Mouse (Mus musculus) embryonic facial prominence, embryonic 14.5 days (tissue): ENCODE measurements at regions not wholly inside any gene's neighbourhood (a gene's known extent, or its start where the extent isn't known, plus 50 kb on each side); places are given as distances from the start of the nearest gene placed in this dataset.

Source experiments
- ATAC-seq: fragments of 200-750 bp; cut with Nextera tagmentation; 2 replicates; pipeline ENCODE4 v1.8.0; 2017; ENCODE audit warnings: low read depth, moderate number of reproducible peaks, moderate TSS enrichment
- DNase-seq: peaks from one replicate; pipeline ENCODE4 v3.0.0-alpha.2; 2015; ENCODE audit warnings: low spot score
- H3K27ac ChIP-seq: fragments of 300-500 bp; sonication (generic); replicated peaks from 2 replicates; pipeline ENCODE4 v1.5.1; 2014; ENCODE audit warnings: low read depth, mild to moderate bottlenecking, low read length, moderate library complexity
- H3K27me3 ChIP-seq: fragments of 300-500 bp; sonication (generic); replicated peaks from 2 replicates; pipeline ENCODE4 v1.6.1; 2014; ENCODE audit warnings: low read length; ENCODE audit not compliant: control insufficient read depth, insufficient read depth
- H3K36me3 ChIP-seq: fragments of 300-500 bp; sonication (generic); 2 replicates; pipeline ENCODE4 v1.6.1; 2014; ENCODE audit warnings: low read length, mixed read lengths; ENCODE audit not compliant: control insufficient read depth, insufficient read depth
- H3K4me1 ChIP-seq: fragments of 300-500 bp; sonication (generic); 2 replicates; pipeline ENCODE4 v1.6.1; 2014; ENCODE audit warnings: antibody characterized with exemption, low read length; ENCODE audit not compliant: control insufficient read depth, insufficient read depth
- H3K4me2 ChIP-seq: fragments of 300-500 bp; sonication (generic); 2 replicates; pipeline ENCODE4 v1.6.1; 2014; ENCODE audit warnings: low read depth, mild to moderate bottlenecking, low read length, moderate library complexity, mixed read lengths
- H3K4me3 ChIP-seq: fragments of 300-500 bp; sonication (generic); 2 replicates; pipeline ENCODE4 v1.5.1; 2014; ENCODE audit warnings: low read depth, mild to moderate bottlenecking, low read length
- H3K9ac ChIP-seq: fragments of 300-500 bp; sonication (generic); 2 replicates; pipeline ENCODE4 v1.6.1; 2014; ENCODE audit warnings: low read depth, mild to moderate bottlenecking, low read length, moderate library complexity, mixed read lengths
- H3K9me3 ChIP-seq: fragments of 300-500 bp; sonication (generic); 2 replicates; pipeline ENCODE4 v1.6.1; 2016; ENCODE audit warnings: low read length; ENCODE audit not compliant: control insufficient read depth
- WGBS: fragments of 180-500 bp; shearing (Covaris S2); extraction: QIAGEN DNeasy Blood & Tissue Kit; methylation state at CpG from one replicate; pipeline ENCODE4 v1.1.7; 2014; 5-methylcytosine and 5-hydroxymethylcytosine counted together

DNA sequence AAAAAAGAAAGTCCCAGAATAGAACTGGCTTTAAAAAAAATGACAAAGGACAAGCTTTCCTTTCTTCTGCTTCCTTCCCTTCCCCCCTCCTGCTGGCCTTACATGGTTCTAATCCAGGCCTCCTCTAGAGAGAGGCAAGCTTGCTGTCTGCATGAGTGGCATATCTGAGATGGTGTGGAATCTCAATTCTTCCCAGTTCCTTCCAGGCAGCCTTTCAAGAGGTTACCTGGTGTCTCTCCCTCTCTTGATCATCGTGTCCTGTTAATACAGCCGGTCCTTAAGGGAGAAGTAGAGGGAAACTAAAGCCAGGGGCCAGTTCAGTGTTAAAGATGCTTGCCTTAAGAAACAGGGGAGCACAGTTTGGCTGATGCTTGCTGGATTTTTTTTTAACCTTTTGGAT is 607.1 kb upstream of the Clint1 start:
- Histone ChIP-seq H3K27ac (no peak overlapping the region), H3K9me3 (no peaks in the 10 kb centered on the region), H3K27me3 (no peaks in the 10 kb centered on the region), H3K9ac (no peak overlapping the region), H3K4me3 (no peak overlapping the region), H3K4me2 (no peak overlapping the region), H3K36me3 (no peaks in the 10 kb centered on the region), H3K4me1 (peaks cover 12% of the 10 kb centered on the region; the same call in 1 of the 2 replicates)
- WGBS = 81% methylated on average over 2 of the region's 2 CpGs
- ATAC-seq (no peak), DNase-seq (no peak)

DNA sequence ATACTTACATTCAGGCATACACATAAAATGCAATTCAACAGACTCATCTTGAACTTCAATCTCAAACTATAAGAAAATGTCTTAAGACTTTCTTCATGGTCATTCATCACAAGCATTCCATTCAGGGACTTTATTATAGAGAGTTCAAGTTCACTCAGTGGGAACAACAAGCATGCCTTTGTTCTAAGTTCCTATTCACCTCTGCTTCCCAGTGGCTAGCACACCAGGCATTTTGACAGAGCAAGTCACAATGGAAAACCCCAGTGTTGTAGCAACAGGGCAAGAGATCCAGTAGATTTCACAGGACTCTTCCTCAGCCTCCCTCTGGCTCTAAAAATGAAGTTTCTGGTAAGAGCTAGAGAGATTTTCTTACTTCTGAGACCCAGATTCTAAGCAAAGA is 595.8 kb upstream of the Clint1 start:
- ATAC-seq (no peak), DNase-seq (no peak)
- Histone ChIP-seq H3K9me3 (peaks cover 3% of the 10 kb centered on the region; the same call in 1 of the 2 replicates), H3K4me3 (no peak overlapping the region), H3K27ac (no peak overlapping the region), H3K9ac (no peak overlapping the region), H3K27me3 (no peaks in the 10 kb centered on the region), H3K36me3 (no peaks in the 10 kb centered on the region), H3K4me1 (no peaks in the 10 kb centered on the region), H3K4me2 (no peak overlapping the region)

DNA sequence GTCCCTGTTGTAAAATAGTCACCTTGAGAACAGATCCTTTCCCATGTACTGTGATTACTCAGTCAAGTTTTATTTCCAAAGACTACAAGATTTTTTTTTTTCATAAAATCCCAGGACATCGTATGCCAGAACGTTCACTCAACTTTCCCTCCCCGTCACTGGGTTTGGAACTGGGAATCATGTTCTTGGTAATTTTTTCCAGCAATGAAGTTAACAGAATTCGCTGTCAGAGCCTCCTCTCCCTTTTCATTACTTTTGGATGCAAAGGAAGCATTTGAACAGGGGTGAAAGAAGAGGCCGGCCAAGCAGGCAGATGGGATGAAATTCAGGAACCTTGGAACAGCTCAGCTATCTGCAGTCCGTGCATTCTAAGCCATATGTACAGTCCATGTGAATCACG is 589.7 kb upstream of the Clint1 start:
- 64% methylated on average over 7 of the region's 7 CpGs for whole genome bisulfite sequencing
- no peaks in the 10 kb centered on the region for H3K27me3 ChIP-seq
- no peak overlapping the region for H3K4me2 ChIP-seq
- peak; percentile 62 for DNase-seq
- no peak overlapping the region for H3K4me3 ChIP-seq
- no peaks in the 10 kb centered on the region for H3K9me3 ChIP-seq
- no peak overlapping the region for H3K27ac ChIP-seq
- no peak overlapping the region for H3K9ac ChIP-seq
- ATAC-seq = no peak
- 0 out of 2 replicates have a peak, but pooled peaks cover 8% of the 10 kb centered on the region for H3K4me1 ChIP-seq
- no peaks in the 10 kb centered on the region for H3K36me3 ChIP-seq

DNA sequence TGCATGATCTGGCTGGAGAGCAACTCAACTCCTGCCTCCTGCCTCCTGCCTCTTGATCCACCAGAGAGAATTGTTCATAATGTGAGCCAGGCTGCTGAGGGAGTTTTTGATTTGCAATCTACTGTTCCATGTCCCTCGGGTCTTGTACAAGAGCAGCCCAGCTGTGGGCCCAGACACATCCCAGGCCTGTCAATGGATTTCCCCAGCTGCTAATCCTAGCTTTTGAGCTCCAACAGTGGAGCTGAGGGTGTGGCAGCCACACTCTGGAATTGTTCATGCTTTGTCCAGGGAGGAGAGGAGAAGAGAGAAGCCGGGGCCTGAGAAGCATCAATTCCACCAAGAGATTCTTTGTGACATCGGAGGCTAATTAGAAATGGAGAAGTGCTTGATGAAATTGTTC is 587.9 kb upstream of the Clint1 start:
- Histone ChIP-seq H3K36me3 (no peaks in the 10 kb centered on the region), H3K27me3 (no peaks in the 10 kb centered on the region), H3K4me1 (0 out of 2 replicates have a peak, but pooled peaks cover 8% of the 10 kb centered on the region), H3K4me3 (no peak overlapping the region), H3K27ac (peak overlapping the region; percentile 25; the same call in 1 of the 2 replicates), H3K4me2 (no peak overlapping the region), H3K9ac (no peak overlapping the region), H3K9me3 (no peaks in the 10 kb centered on the region)
- ATAC-seq (peak; percentile 41; the same call in 1 of the 2 replicates), DNase-seq (peak; percentile 84)
- 57% methylated on average over 3 of the region's 3 CpGs for WGBS

DNA sequence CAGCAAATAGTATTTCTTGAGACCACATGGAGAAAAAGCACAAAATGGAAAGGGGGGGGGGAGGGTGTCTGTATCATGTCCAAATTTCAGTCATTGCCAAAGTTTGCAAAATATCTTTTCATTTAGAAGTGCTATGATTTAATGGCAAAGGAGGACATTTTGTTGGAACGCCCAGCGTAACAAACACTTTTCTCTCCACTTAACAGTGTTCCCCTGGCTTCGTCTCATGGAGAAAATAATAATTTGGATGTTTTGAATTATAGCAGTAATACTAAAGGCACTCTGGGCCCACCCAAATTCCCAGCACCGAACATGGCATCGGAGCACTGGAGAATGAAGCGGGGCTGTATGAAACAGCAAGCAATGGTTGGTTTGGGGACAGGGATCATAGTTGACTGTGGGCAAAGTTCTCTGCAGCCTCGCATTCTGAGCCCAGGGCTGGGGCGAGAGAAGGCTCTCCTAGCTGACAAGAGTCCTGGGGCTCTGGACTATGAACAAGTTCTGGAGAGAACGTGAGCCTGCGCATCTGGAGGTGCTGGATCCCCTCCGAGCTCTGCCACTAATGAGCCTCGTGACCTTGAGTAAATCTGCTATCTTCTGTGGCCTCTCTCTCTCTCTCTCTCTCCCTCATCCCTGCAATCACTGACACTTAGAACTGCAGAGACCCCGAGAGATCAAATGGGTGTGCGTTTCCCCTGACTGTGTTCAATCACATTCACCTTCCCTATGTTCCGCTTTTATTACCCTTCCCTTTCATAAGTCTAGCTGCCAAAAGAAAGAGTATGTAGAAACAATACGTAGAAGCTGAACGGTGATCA is 586.5 kb upstream of the Clint1 start:
- DNase-seq (peak; percentile 72), ATAC-seq (no peak; the same call in 1 of the 2 replicates)
- Histone ChIP-seq H3K9ac (no peak overlapping the region), H3K9me3 (no peaks in the 10 kb centered on the region), H3K4me1 (0 out of 2 replicates have a peak, but pooled peaks cover 8% of the 10 kb centered on the region), H3K27ac (peak overlapping the region; percentile 74), H3K36me3 (no peaks in the 10 kb centered on the region), H3K4me3 (no peak overlapping the region), H3K27me3 (no peaks in the 10 kb centered on the region), H3K4me2 (no peak overlapping the region)
- 59% methylated on average over 17 of the region's 17 CpGs for WGBS

DNA sequence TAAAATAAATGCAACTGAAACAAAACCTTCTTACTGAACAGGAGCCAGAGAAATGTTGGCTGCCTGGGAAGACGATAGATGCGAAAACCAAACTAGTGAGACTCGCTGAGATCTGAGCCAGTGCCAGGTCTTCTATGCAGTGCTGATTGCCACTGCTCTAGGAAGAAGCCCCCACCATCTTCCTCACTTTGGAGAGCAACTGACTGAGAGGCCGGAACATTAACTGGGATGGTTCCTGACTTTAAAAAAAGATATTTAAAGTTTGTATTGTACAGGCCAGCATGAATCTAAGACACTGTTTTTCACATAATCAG is 585.9 kb upstream of the Clint1 start:
- Histone ChIP-seq H3K9ac (no peak overlapping the region), H3K27me3 (no peaks in the 10 kb centered on the region), H3K9me3 (no peaks in the 10 kb centered on the region), H3K4me3 (no peak overlapping the region), H3K27ac (peak overlapping the region; percentile 74; the same call in 1 of the 2 replicates), H3K4me1 (0 out of 2 replicates have a peak, but pooled peaks cover 8% of the 10 kb centered on the region), H3K36me3 (no peaks in the 10 kb centered on the region), H3K4me2 (no peak overlapping the region)
- peak; percentile 89 for DNase-seq
- no peak; the same call in 1 of the 2 replicates for ATAC-seq
- 52% methylated on average over 4 of the region's 4 CpGs for WGBS

DNA sequence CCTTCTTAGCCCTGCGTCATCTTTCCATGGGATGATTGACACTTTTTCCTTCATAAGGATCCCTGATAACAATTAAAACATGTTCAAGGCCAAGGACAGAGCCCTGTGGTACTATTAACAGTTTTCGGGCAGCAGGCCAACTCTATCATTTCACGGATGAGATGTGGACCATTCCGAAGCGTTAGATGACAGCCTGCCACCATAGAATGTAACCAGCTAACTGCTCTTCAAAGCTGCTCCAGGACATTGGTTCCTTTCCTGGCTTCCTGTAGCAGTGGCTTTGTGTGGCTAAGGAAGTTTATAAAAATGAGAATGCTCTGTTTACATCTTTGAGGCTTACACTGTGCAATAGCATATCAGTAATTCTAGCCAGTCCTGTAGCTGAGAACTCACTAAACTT is 582.6 kb upstream of the Clint1 start:
- no peaks in the 10 kb centered on the region for H3K9me3 ChIP-seq
- H3K9ac ChIP-seq = no peak overlapping the region
- no peak overlapping the region for H3K27ac ChIP-seq
- no peaks in the 10 kb centered on the region for H3K27me3 ChIP-seq
- 81% methylated on average over 5 of the region's 5 CpGs for WGBS
- no peak for ATAC-seq
- H3K4me2 ChIP-seq = no peak overlapping the region
- no peaks in the 10 kb centered on the region for H3K36me3 ChIP-seq
- no peak for DNase-seq
- H3K4me1 ChIP-seq = 0 out of 2 replicates have a peak, but pooled peaks cover 8% of the 10 kb centered on the region
- no peak overlapping the region for H3K4me3 ChIP-seq

DNA sequence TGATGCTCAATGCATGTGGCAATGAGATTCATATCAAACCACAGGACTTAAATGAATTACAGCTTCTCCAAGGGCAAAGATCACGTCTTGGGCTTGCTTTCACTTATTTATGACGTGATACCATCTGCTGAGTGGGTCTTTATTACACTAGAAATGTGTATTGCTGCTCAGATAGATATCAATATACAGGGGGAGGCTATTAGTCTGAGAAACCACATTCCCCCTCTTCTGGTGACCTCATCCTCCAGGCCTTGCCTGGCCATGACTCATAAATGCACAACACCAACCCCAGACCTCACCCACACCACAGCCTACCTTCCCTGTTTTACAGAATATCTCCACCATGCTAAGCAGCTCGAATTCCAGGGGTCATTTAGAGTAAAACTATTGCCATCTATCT is 580.6 kb upstream of the Clint1 start:
- Histone ChIP-seq H3K4me3 (no peak overlapping the region), H3K36me3 (no peaks in the 10 kb centered on the region), H3K9ac (no peak overlapping the region), H3K27ac (no peak overlapping the region), H3K9me3 (no peaks in the 10 kb centered on the region), H3K4me2 (no peak overlapping the region), H3K27me3 (no peaks in the 10 kb centered on the region), H3K4me1 (0 out of 2 replicates have a peak, but pooled peaks cover 3% of the 10 kb centered on the region)
- DNase-seq (no peak), ATAC-seq (no peak; the same call in 1 of the 2 replicates)
- WGBS = 57% methylated on average over 3 of the region's 3 CpGs
